Mouse (Mus musculus) large intestine, adult 2 months (tissue): ENCODE results near the gene Cym. TPM values are rescaled to one million over a fixed set of nuclear protein-coding genes. Genes with fewer than 3 reads are reported as not detected.
A peak's percentile ranks its signal among the peaks of the same experiment; 100 is the strongest.

Experiments
- DNase-seq: peaks from one replicate; pipeline ENCODE4 v3.0.0-alpha.2; 2012; ENCODE audit warnings: low read depth, low spot score
- WGBS: fragments of 180-500 bp; shearing (Covaris S2); methylation state at CpG from one replicate; pipeline ENCODE4 v1.1.7; 2018; 5-methylcytosine and 5-hydroxymethylcytosine counted together
- polyA plus RNA-seq: library from polyadenylated mRNA; depleted of rRNA; stranded (reverse); fragments of >200 nt; gene quantifications from 2 replicates; pipeline ENCODE4 v1.2.3, GENCODE M21; 2012

The Cym gene
- polyA plus RNA-seq, 1 experiment, result 0.10 TPM

DNA sequence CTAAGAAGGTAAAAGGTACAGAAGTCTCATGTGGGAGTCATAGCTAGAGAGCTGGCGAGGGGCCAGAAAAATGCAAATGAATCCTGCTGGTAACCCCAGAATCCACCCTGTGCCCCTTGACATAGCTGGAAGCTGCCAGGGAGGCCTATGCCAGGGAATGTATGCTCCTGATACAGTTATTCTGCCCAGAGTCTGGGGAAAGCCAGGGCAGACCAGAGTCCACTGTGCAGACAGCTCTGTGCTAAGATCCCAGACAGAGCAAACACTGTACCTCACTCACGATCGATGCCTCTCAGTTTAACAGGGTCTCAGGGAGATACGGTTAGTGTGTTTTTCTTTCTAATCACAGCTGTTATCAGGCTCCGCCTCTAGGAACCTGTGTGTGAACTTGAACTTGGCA lies 8.3 kb upstream of the Cym start:
- no peak for DNase-seq
- 19% methylated on average over 5 of the region's 5 CpGs for WGBS

DNA sequence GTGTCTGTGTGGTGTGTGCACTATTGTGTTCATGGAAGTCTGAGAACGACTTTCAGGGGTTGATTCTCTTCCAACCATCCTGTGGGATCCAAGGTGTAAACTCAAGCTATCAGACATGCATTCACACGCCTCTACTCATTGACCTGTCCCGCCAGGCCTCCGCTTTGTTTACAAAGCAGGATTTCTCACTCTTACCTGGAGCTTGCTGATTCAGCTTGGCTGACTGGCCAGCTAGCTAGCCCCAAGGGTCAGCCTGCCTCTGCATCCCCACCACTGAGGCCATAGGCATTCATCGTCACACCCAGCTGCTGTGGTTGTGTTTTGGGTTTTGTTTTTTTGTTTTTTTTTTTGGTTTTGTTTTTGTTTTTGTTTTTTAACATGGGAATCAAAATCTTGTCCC lies 7.7 kb upstream of the Cym start:
- no peak for DNase-seq
- WGBS, result 62% methylated on average over 5 of the region's 5 CpGs

DNA sequence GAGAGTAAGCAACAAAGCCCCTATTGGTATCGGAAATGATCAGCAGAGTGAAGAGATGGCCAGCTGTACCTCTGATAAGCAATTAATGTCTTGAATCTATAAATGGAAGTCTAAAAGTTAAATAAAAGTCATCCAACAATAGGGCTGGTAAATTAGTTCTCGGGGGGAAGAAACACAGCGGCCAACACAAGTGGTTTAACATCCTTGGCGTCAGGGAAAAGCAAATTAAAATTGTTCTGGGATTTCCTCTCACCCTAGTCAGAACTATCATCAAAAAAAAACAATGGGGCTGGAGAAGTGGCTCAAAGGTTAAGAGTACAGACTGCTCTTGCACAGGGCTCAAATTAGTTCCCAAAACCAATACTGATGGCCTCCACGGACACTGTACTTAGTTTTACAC lies 4.3 kb upstream of the Cym start:
- no peak for DNase-seq
- 79% methylated on average over 5 of the region's 5 CpGs for WGBS

DNA sequence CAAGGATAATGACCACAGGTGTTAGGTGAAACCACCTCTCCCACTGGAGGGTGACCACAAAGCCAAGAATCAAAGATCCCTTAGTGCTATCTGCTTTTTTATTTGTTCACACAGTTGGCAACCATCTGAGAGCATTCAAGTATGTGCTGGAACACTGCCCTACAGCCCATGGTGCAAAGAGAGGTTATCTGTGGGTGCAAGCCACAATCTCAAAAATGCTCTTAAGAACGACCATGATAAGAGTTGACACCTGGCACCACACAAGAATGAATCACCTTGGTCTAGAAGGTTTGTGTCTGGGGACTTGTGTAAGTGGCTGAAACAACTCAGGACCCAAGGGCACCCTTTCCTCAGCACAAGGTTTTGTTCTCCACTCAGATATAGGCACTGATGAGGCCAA lies 1.7 kb upstream of the Cym start:
- whole genome bisulfite sequencing, result 33% methylated on average over 1 of the region's 1 CpGs
- DNase-seq, result no peak

DNA sequence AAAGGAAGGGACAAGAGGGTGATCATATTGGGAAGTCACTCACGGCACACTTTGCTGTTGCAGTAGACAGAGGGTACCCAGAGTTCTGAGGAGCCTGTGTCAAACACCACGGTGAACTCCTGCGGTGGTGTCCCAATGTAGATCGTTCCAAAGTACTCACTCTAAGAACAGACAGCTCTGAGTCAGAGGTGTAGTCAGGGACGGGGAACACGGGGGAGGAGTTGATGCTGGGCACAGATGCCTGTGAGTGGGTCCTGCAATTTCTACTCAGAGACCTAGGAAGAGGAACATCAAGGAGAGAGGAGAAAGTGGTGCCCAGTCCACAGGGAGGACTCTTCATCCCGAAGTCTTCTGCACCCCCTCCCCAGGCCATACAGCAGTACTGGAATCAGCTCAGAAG lies 3.0 kb downstream of the Cym start:
- 83% methylated on average over 7 of the region's 7 CpGs for WGBS
- no peak for DNase-seq

DNA sequence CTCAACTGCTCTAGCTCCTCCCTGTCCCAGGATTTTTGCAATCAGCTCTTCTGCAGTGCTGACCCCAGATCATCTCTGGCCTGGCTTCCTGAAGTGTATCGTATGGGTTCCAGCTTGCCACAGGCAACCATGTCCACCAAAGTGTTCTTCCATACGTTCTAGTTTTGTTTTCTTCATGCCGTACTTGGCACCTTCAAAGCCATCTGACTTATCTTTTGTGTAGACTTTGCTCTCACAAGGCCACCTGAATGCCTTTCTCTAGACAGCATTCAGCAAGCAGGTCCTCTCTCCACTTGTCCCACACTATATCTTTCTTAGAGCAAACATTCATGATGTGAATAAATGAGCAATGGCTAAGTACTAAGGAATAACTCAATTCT lies 4.4 kb downstream of the Cym start:
- no peak for DNase-seq
- WGBS, result 70% methylated on average over 3 of the region's 3 CpGs

DNA sequence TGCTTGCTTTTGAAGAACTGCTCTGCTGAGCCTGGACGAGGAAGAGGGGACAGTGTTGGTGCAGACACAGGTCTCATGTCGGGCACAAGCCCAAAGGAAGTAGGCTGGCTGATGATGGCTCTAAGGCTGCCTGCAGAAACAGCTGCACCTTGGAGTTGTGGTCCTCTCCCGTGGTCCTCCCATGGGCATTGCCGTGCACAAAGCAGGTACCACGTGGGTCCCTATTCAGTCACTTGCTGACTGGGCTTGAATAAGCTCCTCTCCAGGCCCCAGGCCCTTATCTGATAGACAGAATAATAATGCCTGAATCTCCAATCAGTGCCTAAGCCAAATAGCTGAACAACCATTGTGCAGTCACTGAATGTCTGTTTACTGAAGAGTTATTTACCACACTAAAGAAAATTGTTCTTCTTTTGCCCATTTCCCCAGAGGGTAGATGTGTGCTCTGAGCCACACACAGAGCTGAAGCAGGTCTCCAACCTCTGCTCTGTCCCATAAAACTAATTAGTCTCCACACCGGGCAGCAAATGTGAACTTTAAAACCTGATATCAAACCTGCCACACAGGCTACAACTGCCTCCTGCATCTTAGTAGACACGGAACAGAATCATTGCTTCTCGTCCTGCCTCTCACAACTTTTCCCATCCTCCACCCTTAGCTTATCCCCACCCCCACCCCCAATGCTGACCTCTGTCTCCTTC lies 5.0 kb downstream of the Cym start:
- DNase-seq, result no peak
- WGBS, result 49% methylated on average over 8 of the region's 8 CpGs

DNA sequence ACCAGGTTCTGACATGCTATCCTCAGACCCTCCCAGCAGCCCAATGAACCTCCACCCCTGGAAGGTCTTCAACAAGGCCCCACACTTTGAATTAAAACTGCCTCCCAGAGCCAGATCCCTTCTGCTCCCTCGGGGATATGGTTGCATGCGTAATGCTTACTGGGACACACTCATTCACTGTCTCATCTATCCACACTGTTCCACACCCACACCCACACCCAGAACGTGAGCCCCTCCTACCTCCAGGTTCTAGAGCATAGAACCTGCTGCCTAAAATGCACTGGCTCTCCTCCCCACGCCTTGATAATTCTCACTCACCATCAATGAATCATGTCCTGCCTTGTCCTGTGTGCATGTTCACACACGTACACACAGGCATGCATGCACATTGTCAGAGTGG lies 6.9 kb downstream of the Cym start:
- WGBS, result 72% methylated on average over 5 of the region's 5 CpGs
- no peak for DNase-seq

DNA sequence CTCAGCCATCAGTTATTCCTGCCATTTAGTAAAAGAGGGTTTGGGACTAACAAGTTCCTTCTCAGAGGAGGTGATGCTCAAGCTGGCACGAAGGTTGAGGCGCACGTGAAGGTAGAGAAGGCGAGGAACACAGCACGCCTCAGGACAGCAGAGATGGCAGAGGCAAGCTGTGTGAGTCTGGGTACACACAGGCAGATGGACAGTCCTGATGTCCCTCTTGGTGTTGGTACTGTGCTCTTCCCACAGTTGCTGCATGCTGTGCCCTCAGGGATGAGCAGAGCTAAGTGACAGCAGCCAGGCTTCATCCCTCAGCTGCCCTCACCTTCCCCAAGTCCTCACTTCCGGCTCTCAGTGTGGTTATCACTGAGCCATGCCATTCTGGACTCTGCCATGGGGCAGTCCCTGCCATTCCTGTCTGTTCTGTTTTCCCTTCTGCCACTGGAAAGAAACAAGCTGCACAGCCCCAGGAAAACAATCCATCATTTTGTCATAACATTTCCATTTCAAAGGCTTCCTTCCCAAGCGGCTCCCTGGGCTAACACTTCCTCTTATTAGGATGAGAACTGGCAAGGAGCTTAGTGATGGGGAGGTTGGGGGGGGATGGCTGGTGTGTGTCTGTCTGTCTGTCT lies 13.8 kb downstream of the Cym start:
- WGBS, result 67% methylated on average over 7 of the region's 7 CpGs
- DNase-seq, result no peak

DNA sequence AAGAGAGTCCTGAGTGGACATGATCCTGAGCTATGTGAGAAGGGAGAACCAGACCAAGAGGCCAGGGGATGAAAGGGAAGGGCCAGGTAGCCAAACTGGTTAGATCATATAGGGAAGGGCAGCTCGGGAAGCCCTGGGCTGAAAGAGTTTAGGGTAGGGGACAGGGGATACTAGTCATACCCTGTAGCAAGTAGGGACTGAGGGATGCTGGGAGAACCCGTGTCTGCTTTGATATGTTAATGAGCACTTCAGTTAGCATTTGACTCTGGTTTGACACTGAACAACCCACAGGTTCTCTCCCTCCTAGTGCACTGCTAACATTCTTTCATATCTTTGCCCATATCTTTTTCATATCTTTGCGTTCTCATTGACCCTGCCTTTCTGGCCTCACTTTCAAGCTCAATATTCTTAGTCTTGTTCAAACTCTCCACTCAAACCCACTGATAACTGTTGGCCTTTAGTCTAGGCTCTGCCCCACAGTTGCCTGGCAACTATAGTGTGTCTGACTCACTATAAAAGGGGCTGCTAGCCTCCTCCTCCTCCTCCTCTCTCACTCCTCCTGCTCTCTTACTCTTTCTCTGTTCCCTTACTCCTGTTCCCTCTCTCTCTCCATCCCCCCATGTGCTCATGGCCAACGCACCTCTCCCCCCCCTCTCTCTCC lies 14.9 kb downstream of the Cym start:
- 40% methylated on average over 4 of the region's 4 CpGs for WGBS
- DNase-seq, result no peak

DNA sequence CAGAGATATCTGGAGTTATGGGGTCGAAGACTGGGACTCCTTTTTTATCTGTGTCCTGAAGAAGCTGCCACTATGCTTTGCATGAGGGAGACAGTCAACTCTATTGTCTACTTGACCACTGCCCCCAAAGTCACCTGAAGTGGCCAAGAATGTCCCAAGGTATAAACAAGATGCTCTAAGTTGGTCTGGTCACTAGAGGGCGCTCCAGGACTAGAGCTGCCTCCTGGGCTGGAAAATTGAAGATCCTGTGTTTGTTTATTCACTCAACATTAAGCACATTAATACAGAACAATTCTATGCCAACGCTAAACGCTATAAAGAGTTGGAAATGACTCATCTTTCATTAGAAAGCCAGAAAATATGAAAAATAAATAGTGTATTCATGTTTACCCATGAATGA lies 15.5 kb downstream of the Cym start:
- 4% methylated on average over 4 of the region's 4 CpGs for WGBS
- DNase-seq, result peak; percentile 28

DNA sequence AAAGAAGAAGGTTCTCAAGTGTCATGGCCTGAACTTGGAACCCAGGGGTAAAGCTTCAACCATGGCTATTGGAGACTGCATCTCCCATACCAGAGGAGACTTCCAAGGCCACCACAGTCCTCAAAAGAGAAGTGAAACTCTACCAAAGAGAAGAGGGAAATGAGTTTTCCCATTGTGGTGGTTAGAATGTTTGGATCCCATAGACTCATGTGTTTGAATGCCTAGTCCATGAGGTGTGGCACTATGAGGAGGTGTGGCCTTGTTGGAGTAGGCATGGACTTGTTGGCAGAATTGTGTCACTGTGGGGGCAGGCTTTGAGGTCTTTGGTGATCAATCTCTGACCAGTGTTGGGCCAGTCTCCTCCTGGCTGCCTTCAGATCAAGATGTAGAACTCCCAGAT lies 16.4 kb downstream of the Cym start:
- no peak for DNase-seq

DNA sequence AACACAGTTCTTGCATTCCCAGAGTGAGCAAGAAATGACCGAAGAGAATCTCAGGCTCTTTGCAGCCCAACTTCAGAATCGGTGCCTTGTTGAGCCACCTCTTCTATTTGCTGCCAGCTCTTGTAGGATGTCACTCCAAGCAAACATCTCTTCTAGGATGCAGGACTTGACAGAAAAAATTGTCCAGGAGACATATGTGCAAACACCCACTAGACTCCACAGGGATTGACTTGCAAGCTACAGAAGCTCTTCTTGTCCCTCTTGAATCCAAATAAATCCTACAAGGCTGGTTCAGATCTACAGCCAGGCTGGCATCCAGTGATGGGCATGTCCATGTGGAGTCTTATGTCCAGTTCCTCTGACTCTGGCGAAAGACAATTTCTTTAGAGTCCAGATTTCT lies 17.1 kb downstream of the Cym start:
- DNase-seq, result no peak
- WGBS, result 86% methylated on average over 3 of the region's 3 CpGs

DNA sequence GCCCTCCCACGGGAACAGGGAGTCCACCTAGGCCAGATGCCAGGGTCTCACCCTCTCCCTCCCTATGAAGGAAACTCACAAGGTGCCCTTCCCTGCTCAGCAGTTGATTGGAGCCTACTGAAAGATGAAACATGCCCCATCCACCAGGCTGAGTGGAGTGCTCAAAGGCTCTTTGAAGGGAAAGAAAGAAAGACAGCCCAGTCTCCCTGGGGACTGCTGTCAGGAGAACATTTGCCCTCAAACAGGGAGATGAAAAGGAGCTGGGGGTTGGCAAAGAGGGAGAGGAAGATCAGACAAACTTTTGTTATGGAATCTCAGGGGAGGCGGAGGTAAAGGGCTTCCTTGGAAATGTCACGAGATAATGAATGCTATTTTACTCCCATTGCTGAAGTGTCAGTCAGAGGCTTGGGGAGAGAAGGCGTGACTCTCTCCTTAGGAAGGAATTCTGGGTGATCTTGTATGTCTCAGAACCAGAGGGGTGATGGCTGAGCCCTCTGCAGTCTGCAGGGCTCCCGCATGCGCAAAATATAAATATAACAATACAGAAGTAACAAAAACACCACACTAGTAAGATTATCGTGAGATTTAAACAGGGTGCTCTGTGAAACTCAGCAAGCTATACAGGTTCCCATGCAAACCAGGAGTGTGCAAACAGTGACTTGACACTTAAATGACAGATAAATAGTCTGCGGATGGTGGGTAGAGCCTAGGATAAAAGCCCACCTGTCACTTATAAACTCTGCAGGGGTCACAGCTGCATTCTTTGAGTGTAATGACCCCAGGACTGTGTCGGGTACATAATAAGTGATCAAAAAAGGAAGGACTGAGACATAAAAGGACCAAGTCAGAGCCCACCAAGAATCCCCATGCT lies 20.0 kb downstream of the Cym start:
- DNase-seq, result no peak
- 34% methylated on average over 9 of the region's 9 CpGs for WGBS

DNA sequence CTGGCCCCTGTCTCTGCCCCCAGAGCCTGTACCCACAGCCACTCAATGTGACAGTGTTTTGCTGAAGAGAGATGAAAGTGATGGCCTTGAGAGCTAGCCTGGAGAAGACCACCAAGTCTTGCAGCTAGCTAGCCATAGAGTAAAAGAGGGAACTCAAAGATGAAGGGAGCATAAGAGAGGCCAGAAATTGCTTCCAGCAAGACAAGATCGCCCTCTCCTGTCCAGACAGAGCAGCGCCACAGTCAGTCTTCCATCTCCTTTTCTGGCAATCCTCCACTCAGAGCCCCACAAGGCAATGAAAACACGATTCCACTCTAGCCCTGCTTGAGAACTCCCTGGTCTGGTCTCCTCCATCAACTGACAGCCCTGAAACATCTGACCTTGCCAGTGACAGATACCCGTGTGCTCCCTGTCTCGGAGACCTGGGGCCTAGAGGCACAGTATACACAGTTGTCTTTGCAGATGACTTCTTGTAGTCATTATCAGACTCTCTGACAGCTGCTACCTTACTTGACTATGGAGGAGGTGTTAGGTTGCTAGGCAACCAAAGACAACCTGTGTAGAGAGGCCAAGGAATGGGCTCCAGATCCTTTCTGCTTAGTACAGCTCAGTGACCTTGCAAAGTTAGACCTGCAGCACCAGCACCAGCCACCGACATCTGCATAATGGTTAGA lies 33.2 kb downstream of the Cym start:
- DNase-seq, result no peak
- 44% methylated on average over 6 of the region's 6 CpGs for WGBS

DNA sequence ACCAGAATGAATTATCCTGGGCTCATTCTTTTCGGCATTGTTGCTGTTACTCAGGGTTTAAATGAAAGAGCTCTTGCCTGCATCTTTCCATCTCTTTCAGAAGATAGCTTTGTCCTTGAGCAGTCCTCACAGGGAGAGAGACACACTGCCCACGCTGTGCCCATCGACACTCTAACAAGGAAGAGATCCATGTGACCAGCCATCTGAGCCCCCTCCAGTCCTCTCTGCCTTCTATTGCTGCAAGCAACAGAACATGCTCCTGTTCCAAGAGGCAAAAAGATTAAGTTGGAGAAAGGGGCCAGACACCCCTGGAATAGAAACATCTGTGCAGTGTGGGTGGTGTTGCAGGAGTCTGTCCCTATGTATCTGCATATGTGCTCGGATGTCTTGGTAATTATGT lies 34.5 kb downstream of the Cym start:
- WGBS, result 73% methylated on average over 4 of the region's 4 CpGs
- no peak for DNase-seq

DNA sequence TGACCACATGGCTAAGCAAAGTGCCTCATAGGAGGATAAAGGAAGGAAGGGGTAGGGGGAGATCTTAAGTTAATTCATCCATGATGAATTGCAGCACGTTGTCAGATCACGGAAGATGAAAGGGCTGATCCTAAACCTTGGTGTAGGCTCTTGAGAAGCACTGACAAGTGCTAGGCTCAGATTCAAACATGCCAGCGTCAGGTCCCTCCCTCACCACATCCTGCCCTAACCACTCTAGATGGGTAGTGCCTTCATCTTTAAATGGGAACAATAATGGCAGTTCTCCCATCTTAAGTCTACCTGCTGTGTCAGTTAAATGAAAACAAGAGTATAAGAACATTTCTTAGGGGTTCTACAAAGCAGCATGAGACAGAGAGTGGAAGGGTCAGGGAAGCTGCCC lies 35.9 kb downstream of the Cym start:
- WGBS, result 71% methylated on average over 3 of the region's 3 CpGs
- DNase-seq, result no peak

DNA sequence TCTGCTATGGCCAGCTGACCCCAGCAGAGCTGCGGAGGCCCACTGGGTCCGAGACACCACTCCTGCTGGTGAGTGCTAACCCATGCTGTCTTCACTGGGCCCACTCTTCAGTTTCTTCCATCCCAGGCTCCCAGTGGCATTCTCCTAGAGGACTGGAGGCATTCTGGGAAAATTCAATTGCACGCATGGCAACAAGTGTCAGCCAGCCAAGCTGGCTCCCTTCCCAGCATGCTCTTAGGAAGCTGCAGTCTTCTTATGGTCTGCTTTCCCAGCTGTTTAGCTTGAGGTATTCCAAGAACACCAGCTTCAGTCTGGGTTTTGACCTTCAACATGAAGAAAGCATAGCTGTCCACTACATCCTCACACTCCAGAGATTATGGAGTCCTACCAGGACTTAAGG lies 38.4 kb downstream of the Cym start:
- DNase-seq, result no peak
- 72% methylated on average over 3 of the region's 3 CpGs for WGBS

DNA sequence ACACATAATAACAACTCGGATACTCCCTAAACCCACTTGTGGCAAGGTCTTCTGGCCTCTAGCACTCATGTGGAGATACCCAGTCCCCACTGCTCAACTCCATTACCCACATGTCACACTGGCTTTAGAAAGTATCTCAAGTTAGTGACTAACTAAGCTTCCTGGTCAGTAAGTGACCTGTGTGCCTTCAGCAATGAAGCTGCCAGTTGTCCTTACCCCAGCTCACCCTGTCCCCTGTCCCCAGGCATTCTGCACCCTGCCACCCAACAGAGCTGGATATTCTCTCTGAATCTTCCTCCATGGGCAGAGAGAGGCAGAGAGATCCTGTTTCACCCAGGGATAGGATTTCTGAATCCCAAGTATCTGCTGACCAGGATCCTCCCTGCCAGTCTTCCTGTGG lies 38.8 kb downstream of the Cym start, which contains the start of gene Kcna10:
Gene Kcna10, plus strand, starts transcription at position 301 of the 400 bp plus-strand sequence.
- WGBS, result 82% methylated on average over 1 of the region's 1 CpGs
- no peak for DNase-seq

DNA sequence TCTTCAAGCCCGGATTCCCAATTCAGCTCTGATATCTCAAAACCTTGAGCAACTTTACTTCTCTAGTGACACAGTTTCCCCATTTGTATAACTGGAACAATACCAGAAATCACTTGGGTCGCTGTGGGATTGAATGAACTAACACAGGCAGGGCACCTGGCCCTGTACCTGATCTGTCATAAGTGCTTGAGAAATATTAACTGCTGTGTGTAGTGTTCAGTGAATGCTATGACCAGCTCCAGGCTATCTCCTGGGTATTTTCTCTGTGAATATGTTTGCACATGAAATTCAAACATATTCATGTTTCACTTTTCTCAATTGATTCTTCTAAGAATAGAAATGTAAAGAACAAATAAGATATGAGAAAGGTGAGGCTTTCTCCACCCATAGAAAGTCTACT lies 40.7 kb downstream of the Cym start:
- no peak for DNase-seq
- 75% methylated on average over 2 of the region's 2 CpGs for WGBS
